Mouse (Mus musculus) heart, embryonic 16.5 days (tissue): Measurements from ENCODE around the gene Man2a1. TPM values are rescaled to one million over a fixed set of nuclear protein-coding genes. Genes with fewer than 3 reads are reported as not detected.
A peak's percentile ranks its signal among the peaks of the same experiment; 100 is the strongest.

Experiments used
- ATAC-seq: fragments of 200-750 bp; cut with Nextera tagmentation; replicated peaks from 2 replicates; pipeline ENCODE4 v1.8.0; 2017; ENCODE audit warnings: moderate number of reproducible peaks; ENCODE audit not compliant: insufficient read depth, low FRiP score; ENCODE audit errors: extremely low read depth
- H3K27ac ChIP-seq: fragments of 300-500 bp; sonication (generic); 2 replicates; pipeline ENCODE4 v1.5.1; 2014; ENCODE audit warnings: mild to moderate bottlenecking, low read length, control low read depth, moderate library complexity
- H3K27me3 ChIP-seq: fragments of 300-500 bp; sonication (generic); 2 replicates; pipeline ENCODE4 v1.6.1; 2014; ENCODE audit warnings: low read length, mixed read lengths; ENCODE audit not compliant: control insufficient read depth, insufficient read depth
- H3K36me3 ChIP-seq: fragments of 300-500 bp; sonication (generic); 2 replicates; pipeline ENCODE4 v1.6.1; 2014; ENCODE audit not compliant: control insufficient read depth, insufficient read depth
- H3K4me1 ChIP-seq: fragments of 300-500 bp; sonication (generic); 2 replicates; pipeline ENCODE4 v1.6.1; 2014; ENCODE audit warnings: low read length, mixed read lengths; ENCODE audit not compliant: control insufficient read depth, insufficient read depth
- H3K4me2 ChIP-seq: fragments of 300-500 bp; sonication (generic); 2 replicates; pipeline ENCODE4 v1.6.1; 2014; ENCODE audit warnings: low read depth, mild to moderate bottlenecking, control low read depth, low read length
- H3K4me3 ChIP-seq: fragments of 300-500 bp; sonication (generic); 2 replicates; pipeline ENCODE4 v1.5.1; 2014; ENCODE audit warnings: mild to moderate bottlenecking, control low read depth, low read length
- H3K9ac ChIP-seq: fragments of 300-500 bp; sonication (generic); 2 replicates; pipeline ENCODE4 v1.6.1; 2014; ENCODE audit warnings: low read length, control low read depth
- H3K9me3 ChIP-seq: fragments of 300-500 bp; sonication (generic); replicated peaks from 2 replicates; pipeline ENCODE4 v1.6.1; 2016; ENCODE audit warnings: low read length; ENCODE audit not compliant: control insufficient read depth
- WGBS: fragments of 180-500 bp; shearing (Covaris S2); extraction: QIAGEN DNeasy Blood & Tissue Kit; methylation state at CpG from one replicate; pipeline ENCODE4 v1.1.7; 2014; 5-methylcytosine and 5-hydroxymethylcytosine counted together
- polyA plus RNA-seq: library from polyadenylated mRNA; unstranded; fragments of >200 nt; fragmentation: Nextera tagmentation; extraction: Ambion mirVana; gene quantifications from 2 replicates; pipeline ENCODE4 v1.2.1, GENCODE M21; 2015

The Man2a1 gene
- polyA plus RNA-seq, 1 experiment from 2014 or later = 6.9 TPM

- Histone ChIP-seq H3K4me3 (no peak overlapping the region), H3K4me2 (no peak overlapping the region), H3K9ac (no peak overlapping the region), H3K36me3 (peaks cover 18% of the 10 kb centered on the region), H3K27ac (peak overlapping the region; percentile 43), H3K27me3 (no peaks in the 10 kb centered on the region), H3K4me1 (peaks cover 3% of the 10 kb centered on the region; the same call in 1 of the 2 replicates), H3K9me3 (no peaks in the 10 kb centered on the region)
- ATAC-seq = no peak
- WGBS = 88% methylated on average over 5 of the region's 5 CpGs
Measured at GRCm38 (mm10) chr17:64629486-64629885, 28.9 kb downstream of the Man2a1 start.

GRCm38 (mm10) chr17:64630506-64630905 lies 30.0 kb downstream of the Man2a1 start:
- Histone ChIP-seq H3K36me3 (peaks cover 15% of the 10 kb centered on the region), H3K9ac (no peak overlapping the region), H3K4me2 (no peak overlapping the region), H3K9me3 (no peaks in the 10 kb centered on the region), H3K27ac (no peak overlapping the region), H3K27me3 (no peaks in the 10 kb centered on the region), H3K4me3 (no peak overlapping the region), H3K4me1 (peaks cover 3% of the 10 kb centered on the region; the same call in 1 of the 2 replicates)
- WGBS = 79% methylated on average over 12 of the region's 12 CpGs
- ATAC-seq = no peak

- peaks cover 11% of the 10 kb centered on the region; the same call in 1 of the 2 replicates for H3K36me3 ChIP-seq
- peaks cover 19% of the 10 kb centered on the region for H3K27me3 ChIP-seq
- no peak overlapping the region for H3K4me2 ChIP-seq
- no peak overlapping the region for H3K4me3 ChIP-seq
- no peak for ATAC-seq
- WGBS = 87% methylated on average over 8 of the region's 8 CpGs
- H3K9me3 ChIP-seq = no peaks in the 10 kb centered on the region
- no peak overlapping the region for H3K9ac ChIP-seq
- H3K4me1 ChIP-seq = peaks cover 5% of the 10 kb centered on the region; the same call in 1 of the 2 replicates
- no peak overlapping the region for H3K27ac ChIP-seq
Measured at GRCm38 (mm10) chr17:64637868-64638537, 37.5 kb downstream of the Man2a1 start.

GRCm38 (mm10) chr17:64641376-64641775 lies 40.8 kb downstream of the Man2a1 start:
- WGBS = 75% methylated on average over 3 of the region's 3 CpGs
- H3K9ac ChIP-seq = no peak overlapping the region
- no peak for ATAC-seq
- no peak overlapping the region for H3K4me3 ChIP-seq
- H3K9me3 ChIP-seq = no peaks in the 10 kb centered on the region
- H3K27ac ChIP-seq = no peak overlapping the region
- H3K36me3 ChIP-seq = peaks cover 11% of the 10 kb centered on the region; the same call in 1 of the 2 replicates
- H3K4me2 ChIP-seq = no peak overlapping the region
- peaks cover 33% of the 10 kb centered on the region for H3K27me3 ChIP-seq
- H3K4me1 ChIP-seq = peaks cover 8% of the 10 kb centered on the region

GRCm38 (mm10) chr17:64643644-64644043 lies 43.1 kb downstream of the Man2a1 start:
- peak; percentile 37; the same call in 1 of the 2 replicates for ATAC-seq
- Histone ChIP-seq H3K27me3 (peaks cover 37% of the 10 kb centered on the region), H3K9me3 (no peaks in the 10 kb centered on the region), H3K4me1 (peaks cover 13% of the 10 kb centered on the region), H3K27ac (no peak overlapping the region), H3K4me3 (no peak overlapping the region), H3K36me3 (peaks cover 11% of the 10 kb centered on the region; the same call in 1 of the 2 replicates), H3K9ac (no peak overlapping the region), H3K4me2 (peak overlapping the region; percentile 3; the same call in 1 of the 2 replicates)
- 19% methylated on average over 7 of the region's 7 CpGs for WGBS

GRCm38 (mm10) chr17:64644888-64645605 lies 44.5 kb downstream of the Man2a1 start:
- Histone ChIP-seq H3K27me3 (peaks cover 34% of the 10 kb centered on the region), H3K27ac (no peak overlapping the region), H3K9ac (no peak overlapping the region), H3K4me2 (no peak overlapping the region), H3K9me3 (no peaks in the 10 kb centered on the region), H3K36me3 (no peaks in the 10 kb centered on the region), H3K4me1 (peaks cover 13% of the 10 kb centered on the region), H3K4me3 (no peak overlapping the region)
- 67% methylated on average over 8 of the region's 8 CpGs for WGBS
- ATAC-seq = no peak

GRCm38 (mm10) chr17:64647396-64647795 lies 46.9 kb downstream of the Man2a1 start:
- ATAC-seq = no peak
- H3K27me3 ChIP-seq = peaks cover 29% of the 10 kb centered on the region
- H3K27ac ChIP-seq = no peak overlapping the region
- no peak overlapping the region for H3K9ac ChIP-seq
- H3K4me2 ChIP-seq = no peak overlapping the region
- no peak overlapping the region for H3K4me3 ChIP-seq
- H3K4me1 ChIP-seq = peaks cover 11% of the 10 kb centered on the region
- peaks cover 12% of the 10 kb centered on the region for H3K36me3 ChIP-seq
- peaks cover 3% of the 10 kb centered on the region; the same call in 1 of the 2 replicates for H3K9me3 ChIP-seq
- WGBS = 44% methylated on average over 9 of the region's 9 CpGs

- H3K9me3 ChIP-seq = peaks cover 7% of the 10 kb centered on the region; the same call in 1 of the 2 replicates
- no peak overlapping the region for H3K27ac ChIP-seq
- H3K27me3 ChIP-seq = peaks cover 24% of the 10 kb centered on the region
- no peak for ATAC-seq
- H3K9ac ChIP-seq = no peak overlapping the region
- no peak overlapping the region for H3K4me2 ChIP-seq
- H3K4me3 ChIP-seq = no peak overlapping the region
- H3K4me1 ChIP-seq = peaks cover 6% of the 10 kb centered on the region; the same call in 1 of the 2 replicates
- peaks cover 19% of the 10 kb centered on the region for H3K36me3 ChIP-seq
- 90% methylated on average over 9 of the region's 9 CpGs for WGBS
Measured at GRCm38 (mm10) chr17:64650702-64651101, 50.2 kb downstream of the Man2a1 start.

GRCm38 (mm10) chr17:64653621-64654020 lies 53.1 kb downstream of the Man2a1 start:
- H3K9me3 ChIP-seq = peaks cover 7% of the 10 kb centered on the region; the same call in 1 of the 2 replicates
- no peak for ATAC-seq
- no peak overlapping the region for H3K27ac ChIP-seq
- 93% methylated on average over 2 of the region's 2 CpGs for WGBS
- H3K36me3 ChIP-seq = peaks cover 19% of the 10 kb centered on the region
- H3K4me3 ChIP-seq = no peak overlapping the region
- H3K4me2 ChIP-seq = no peak overlapping the region
- H3K27me3 ChIP-seq = peaks cover 14% of the 10 kb centered on the region; the same call in 1 of the 2 replicates
- no peak overlapping the region for H3K9ac ChIP-seq
- H3K4me1 ChIP-seq = no peaks in the 10 kb centered on the region
